Mouse (Mus musculus): ENCODE results near the gene Arpc2. TPM values are rescaled to one million over a fixed set of nuclear protein-coding genes. Genes with fewer than 3 reads are reported as not detected.

Arpc2 gene
- total and polyA plus RNA-seq, 3 experiments: 234 to 522 (median 455) TPM

DNA sequence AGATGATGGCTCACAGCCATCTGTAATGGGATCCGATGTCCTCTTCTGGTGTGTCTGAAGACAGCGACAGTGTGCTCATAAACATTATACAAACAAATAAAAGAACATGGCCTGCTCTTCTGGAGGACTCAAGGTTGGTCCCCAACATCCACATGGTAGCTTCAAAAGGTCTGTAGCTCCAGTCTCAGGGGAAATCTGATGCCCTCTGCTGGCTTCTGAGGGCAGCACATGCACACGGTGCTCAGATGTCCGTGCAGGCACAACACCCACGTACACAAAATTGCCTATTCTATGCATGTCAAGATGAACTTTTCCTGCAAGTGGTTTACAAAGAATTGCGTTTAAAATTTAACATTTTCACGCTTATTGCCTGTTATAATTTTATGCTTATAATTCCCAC lies 39.9 kb upstream of the Arpc2 start:
- no peak overlapping the region for H3K27ac ChIP-seq (ENCODE audit: insufficient read depth, low read depth)
- TF ChIP-seq ELF1 (IDR thresholded peaks at IDR 0.05; ENCODE audit: low read depth, low read length) (no peak), CHD1 (IDR thresholded peaks at IDR 0.05; ENCODE audit: low read depth, low read length) (no peak), RCOR1 (conservative IDR thresholded peaks at IDR 0.05; ENCODE audit: low read depth, low read length) (no peak), ZNF384 (IDR thresholded peaks at IDR 0.05; ENCODE audit: low read depth, low read length) (no peak), BHLHE40 (IDR thresholded peaks at IDR 0.05; ENCODE audit: low read depth, low read length) (peak; percentile 12; the same call in 1 of the 2 replicates), SMC3 (IDR thresholded peaks at IDR 0.05; ENCODE audit: low read depth, low read length) (peak; percentile 64), USF1 (IDR thresholded peaks at IDR 0.05; ENCODE audit: low read depth, low read length) (no peak), ZMIZ1 (IDR thresholded peaks at IDR 0.05; ENCODE audit: low read depth, low read length) (no peak), EP300 (IDR thresholded peaks at IDR 0.05; ENCODE audit: low read length) (no peak), POLR2A (IDR thresholded peaks at IDR 0.05; ENCODE audit: low read depth, low read length) (no peak), GABPA (IDR thresholded peaks at IDR 0.05; ENCODE audit: insufficient replicate concordance, low read depth, low read length) (no peak), NELFE (IDR thresholded peaks at IDR 0.05; ENCODE audit: low read depth, low read length) (no peak), POLR2AphosphoS2 (IDR thresholded peaks at IDR 0.05; ENCODE audit: low read depth, low read length) (no peak), TBP (conservative IDR thresholded peaks at IDR 0.05; ENCODE audit: low read depth, low read length) (no peak), MEF2A (IDR thresholded peaks at IDR 0.05; ENCODE audit: borderline replicate concordance, low read depth, low read length) (peak; percentile 32; the same call in 1 of the 2 replicates), MXI1 (IDR thresholded peaks at IDR 0.05; ENCODE audit: low read depth, low read length) (peak; percentile 27; the same call in 1 of the 2 replicates), MAZ (IDR thresholded peaks at IDR 0.05; ENCODE audit: low read depth, low read length) (no peak), TCF12 (IDR thresholded peaks at IDR 0.05; ENCODE audit: low read depth, low read length) (no peak), ETS1 (conservative IDR thresholded peaks at IDR 0.05; ENCODE audit: low read depth, low read length) (no peak), ZC3H11A (IDR thresholded peaks at IDR 0.05; ENCODE audit: low read depth, low read length) (no peak), KAT2A (IDR thresholded peaks at IDR 0.05; ENCODE audit: insufficient replicate concordance, low read length) (0 out of 2 replicates have a peak, but pooled peaks have one; percentile 41), E2F4 (IDR thresholded peaks at IDR 0.05; ENCODE audit: insufficient replicate concordance, low read depth, low read length) (no peak), MAFK (IDR thresholded peaks at IDR 0.05; ENCODE audit: insufficient replicate concordance, low read length) (no peak), SIN3A (IDR thresholded peaks at IDR 0.05; ENCODE audit: low read length) (no peak), JUN (IDR thresholded peaks at IDR 0.05; ENCODE audit: insufficient read depth, low read depth, low read length) (no peak), IRF4 (IDR thresholded peaks at IDR 0.05; ENCODE audit: low read depth, low read length) (no peak), UBTF (IDR thresholded peaks at IDR 0.05; ENCODE audit: low read depth, low read length) (no peak), RAD21 (IDR thresholded peaks at IDR 0.05; ENCODE audit: low read depth, low read length) (peak; percentile 24), NRF1 (IDR thresholded peaks at IDR 0.05; ENCODE audit: low read depth, low read length) (no peak), MYC (IDR thresholded peaks at IDR 0.05; ENCODE audit: low read depth, low read length) (peak; percentile 79), PAX5 (IDR thresholded peaks at IDR 0.05; ENCODE audit: low read length) (no peak), MAX (IDR thresholded peaks at IDR 0.05; ENCODE audit: low read length) (peak; percentile 63), JUND (conservative IDR thresholded peaks at IDR 0.05; ENCODE audit: low read depth, low read length) (no peak), CHD2 (IDR thresholded peaks at IDR 0.05; ENCODE audit: low read length) (no peak), ZKSCAN1 (IDR thresholded peaks at IDR 0.05; ENCODE audit: borderline replicate concordance, low read depth, low read length) (no peak), USF2 (conservative IDR thresholded peaks at IDR 0.05; ENCODE audit: low read depth, low read length) (no peak), HCFC1 (IDR thresholded peaks at IDR 0.05; ENCODE audit: low read depth, low read length) (no peak), CTCF (conservative IDR thresholded peaks at IDR 0.05 in 1 of 2, IDR thresholded peaks at IDR 0.05 in 1 of 2; ENCODE audit: low read depth in 2 of 2, low read length in 2 of 2) (peak; percentile 77 to 80)
- no peaks in the 10 kb centered on the region for H3K36me3 ChIP-seq (replicated peaks in 1 of 2; ENCODE audit: control insufficient read depth in 1 of 2, insufficient read depth in 1 of 2, low read length in 1 of 2)
- H3K4me1 ChIP-seq (ENCODE audit: control insufficient read depth in 1 of 2, insufficient read depth in 2 of 2): peaks cover 20 to 33% of the 10 kb centered on the region in 2 experiments
- H3K9ac ChIP-seq (ENCODE audit: insufficient read depth, low read depth): no peak overlapping the region
- no peaks in the 10 kb centered on the region for H3K9me3 ChIP-seq (replicated peaks; ENCODE audit: low read length)
- dilution Hi-C loops (cut with MboI; ENCODE audit: extremely low pct_ligation_motif_present, extremely low pct_unique_long_range_greater_than_20kb, low sequenced_read_pairs) (no loop called here), in situ Hi-C loops (cut with MboI; ENCODE audit: low pct_ligation_motif_present, low pct_unique_long_range_greater_than_20kb, low sequenced_read_pairs) (no loop called here)
- no peak overlapping the region for H3K4me2 ChIP-seq (ENCODE audit: insufficient read depth, low read depth, poor library complexity, severe bottlenecking)
- peak; percentile 60 for DNase-seq (ENCODE audit: extremely low read depth)
- no peaks in the 10 kb centered on the region for H3K27me3 ChIP-seq (replicated peaks)
- H3K79me2 ChIP-seq (replicated peaks; ENCODE audit: control insufficient read depth, extremely low read depth, insufficient read depth, poor library complexity, severe bottlenecking): no peaks in the 10 kb centered on the region
- no peak overlapping the region for H3K4me3 ChIP-seq (replicated peaks in 1 of 3; ENCODE audit: low read depth in 2 of 3, low read length in 2 of 3, poor library complexity in 1 of 3)
